Mouse (Mus musculus) stomach, embryonic 16.5 days (tissue): ENCODE data around the gene Igfbpl1. TPM values are rescaled to one million over a fixed set of nuclear protein-coding genes. Genes with fewer than 3 reads are reported as not detected.

ENCODE experiments used
- ATAC-seq: fragments of 200-750 bp; cut with Nextera tagmentation; 2 replicates; pipeline ENCODE4 v1.8.0; 2017; ENCODE audit warnings: moderate number of reproducible peaks, moderate TSS enrichment; ENCODE audit not compliant: insufficient read depth, low FRiP score
- H3K27ac ChIP-seq: fragments of 300-500 bp; sonication (generic); 2 replicates; pipeline ENCODE4 v1.5.1; 2014; ENCODE audit warnings: low read length
- H3K27me3 ChIP-seq: fragments of 300-500 bp; sonication (generic); 2 replicates; pipeline ENCODE4 v1.6.1; 2014; ENCODE audit warnings: low read length, control low read depth, mixed read lengths; ENCODE audit not compliant: control insufficient read depth, insufficient read depth
- H3K36me3 ChIP-seq: fragments of 300-500 bp; sonication (generic); 2 replicates; pipeline ENCODE4 v1.6.1; 2014; ENCODE audit warnings: low read length; ENCODE audit not compliant: control insufficient read depth, insufficient read depth
- H3K4me1 ChIP-seq: fragments of 300-500 bp; sonication (generic); 2 replicates; pipeline ENCODE4 v1.6.1; 2014; ENCODE audit warnings: low read length, control low read depth, mixed read lengths; ENCODE audit not compliant: control insufficient read depth, insufficient read depth
- H3K4me2 ChIP-seq: fragments of 300-500 bp; sonication (generic); 2 replicates; pipeline ENCODE4 v1.6.1; 2014; ENCODE audit warnings: low read depth, low read length, mixed read lengths
- H3K4me3 ChIP-seq: fragments of 300-500 bp; sonication (generic); replicated peaks from 2 replicates; pipeline ENCODE4 v1.5.1; 2014; ENCODE audit warnings: mild to moderate bottlenecking, low read length
- H3K9ac ChIP-seq: fragments of 300-500 bp; sonication (generic); 2 replicates; pipeline ENCODE4 v1.6.1; 2014; ENCODE audit warnings: low read length
- H3K9me3 ChIP-seq: fragments of 300-500 bp; sonication (generic); replicated peaks from 2 replicates; pipeline ENCODE4 v1.6.1; 2016; ENCODE audit warnings: low read length, control low read depth; ENCODE audit not compliant: control insufficient read depth
- WGBS: fragments of 180-500 bp; shearing (Covaris S2); extraction: QIAGEN DNeasy Blood & Tissue Kit; methylation state at CpG from one replicate; pipeline ENCODE4 v1.1.7; 2014; 5-methylcytosine and 5-hydroxymethylcytosine counted together
- polyA plus RNA-seq: library from polyadenylated mRNA; unstranded; fragments of >200 nt; fragmentation: Nextera tagmentation; extraction: Ambion mirVana; gene quantifications from 2 replicates; pipeline ENCODE4 v1.2.1, GENCODE M21; 2015

Igfbpl1 gene
- polyA plus RNA-seq, 1 experiment from 2014 or later, result 0.46 TPM

DNA sequence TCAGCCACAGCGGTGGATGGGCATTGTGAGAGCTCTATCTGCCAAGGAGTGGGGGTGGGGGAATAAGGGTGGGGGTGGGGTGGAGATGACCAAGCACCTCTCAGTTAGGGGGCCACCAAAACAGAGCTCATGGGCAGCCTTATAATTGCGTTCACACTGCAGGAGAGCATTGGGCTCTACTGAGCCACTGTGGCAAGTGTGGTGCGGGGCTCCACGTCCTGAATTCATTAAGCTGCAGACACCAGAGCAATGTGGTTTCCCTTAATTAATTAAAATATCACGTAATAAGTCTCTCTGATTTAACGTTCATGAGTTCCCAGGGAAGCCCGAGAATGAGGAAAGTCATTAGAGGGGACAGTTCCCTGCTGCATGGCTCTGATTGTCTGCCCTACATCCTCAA is 18.7 kb downstream of the Igfbpl1 start:
- H3K4me1 ChIP-seq, result no peaks in the 10 kb centered on the region
- H3K4me3 ChIP-seq, result no peak overlapping the region
- H3K36me3 ChIP-seq, result peaks cover 4% of the 10 kb centered on the region; the same call in 1 of the 2 replicates
- H3K9ac ChIP-seq, result no peak overlapping the region
- WGBS, result 59% methylated on average over 7 of the region's 7 CpGs
- H3K9me3 ChIP-seq, result no peaks in the 10 kb centered on the region
- H3K27me3 ChIP-seq, result no peaks in the 10 kb centered on the region
- no peak for ATAC-seq
- no peak overlapping the region for H3K4me2 ChIP-seq
- no peak overlapping the region for H3K27ac ChIP-seq

DNA sequence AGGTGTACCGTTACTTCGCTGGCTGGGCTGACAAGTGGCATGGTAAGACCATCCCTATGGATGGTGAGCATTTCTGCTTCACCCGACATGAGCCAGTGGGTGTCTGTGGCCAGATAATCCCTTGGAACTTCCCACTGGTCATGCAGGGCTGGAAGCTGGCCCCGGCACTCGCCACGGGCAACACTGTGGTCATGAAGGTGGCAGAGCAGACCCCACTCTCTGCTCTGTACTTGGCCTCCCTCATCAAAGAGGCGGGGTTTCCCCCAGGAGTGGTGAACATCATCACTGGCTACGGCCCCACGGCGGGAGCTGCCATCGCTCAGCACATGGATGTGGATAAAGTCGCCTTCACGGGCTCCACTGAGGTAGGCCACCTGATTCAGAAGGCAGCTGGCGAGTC is 23.8 kb downstream of the Igfbpl1 start:
- Histone ChIP-seq H3K9ac (no peak overlapping the region), H3K4me3 (no peak overlapping the region), H3K27ac (no peak overlapping the region), H3K36me3 (peaks cover 7% of the 10 kb centered on the region; the same call in 1 of the 2 replicates), H3K4me2 (no peak overlapping the region), H3K27me3 (no peaks in the 10 kb centered on the region), H3K9me3 (no peaks in the 10 kb centered on the region), H3K4me1 (no peaks in the 10 kb centered on the region)
- ATAC-seq, result no peak
- WGBS, result 95% methylated on average over 14 of the region's 14 CpGs

DNA sequence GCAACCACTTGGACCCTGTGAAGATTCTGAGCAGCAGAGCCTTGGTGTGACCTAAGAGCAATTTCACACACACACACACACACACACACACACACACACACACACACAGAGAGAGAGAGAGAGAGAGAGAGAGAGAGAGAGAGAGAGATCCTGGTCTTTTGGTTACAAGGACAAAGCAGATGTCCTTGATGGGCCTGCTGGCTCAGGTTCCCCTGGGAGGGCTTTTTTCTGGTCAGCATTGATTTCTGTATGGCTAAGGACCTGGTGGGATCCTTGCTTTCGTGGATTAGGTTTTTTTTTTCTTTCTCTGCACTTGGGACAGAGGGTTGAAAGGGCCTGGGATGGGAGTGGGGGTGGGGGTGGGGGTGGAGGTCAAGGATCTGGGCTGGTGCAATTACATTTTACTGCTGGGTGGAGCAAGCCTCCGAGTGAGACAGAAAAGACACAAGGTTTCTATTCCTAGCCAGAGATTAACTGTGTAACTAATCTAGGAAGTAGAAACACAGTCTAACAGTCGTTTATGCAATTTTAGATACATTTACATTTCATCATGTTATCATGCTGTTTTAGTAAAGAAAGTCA is 26.7 kb downstream of the Igfbpl1 start:
- Histone ChIP-seq H3K4me3 (no peak overlapping the region), H3K9me3 (no peaks in the 10 kb centered on the region), H3K27ac (0 out of 2 replicates have a peak overlapping the region, but pooled peaks have one; percentile 42), H3K4me2 (peak overlapping the region; percentile 12), H3K4me1 (peaks cover 17% of the 10 kb centered on the region), H3K27me3 (no peaks in the 10 kb centered on the region), H3K36me3 (peaks cover 7% of the 10 kb centered on the region; the same call in 1 of the 2 replicates), H3K9ac (no peak overlapping the region)
- ATAC-seq, result no peak
- 29% methylated on average over 3 of the region's 3 CpGs for WGBS

GRCm38 (mm10) chr4:45798964-45799363 is 27.8 kb downstream of the Igfbpl1 start, which contains the start of gene Aldh1b1:
TSS of gene Aldh1b1 (plus strand) at chr4:45799022.
- H3K27ac ChIP-seq, result 0 out of 2 replicates have a peak within 1 kb of the TSS, but pooled peaks have one; percentile 42
- 1% methylated on average over 26 of the region's 26 CpGs for WGBS

GRCm38 (mm10) chr4:45796760-45797159 is 30.0 kb downstream of the Igfbpl1 start:
- no peaks in the 10 kb centered on the region for H3K9me3 ChIP-seq
- 46% methylated on average over 5 of the region's 5 CpGs for WGBS
- H3K4me1 ChIP-seq, result peaks cover 17% of the 10 kb centered on the region
- no peak for ATAC-seq
- no peak overlapping the region for H3K4me2 ChIP-seq
- H3K27ac ChIP-seq, result peak overlapping the region; percentile 69
- H3K27me3 ChIP-seq, result no peaks in the 10 kb centered on the region
- no peak overlapping the region for H3K9ac ChIP-seq
- H3K4me3 ChIP-seq, result no peak overlapping the region
- no peaks in the 10 kb centered on the region for H3K36me3 ChIP-seq

More at GRCm38 (mm10) chr4:45798964-45799363, 27.8 kb downstream of the Igfbpl1 start, which contains the start of gene Aldh1b1:
- no peaks in the 10 kb centered on the region for H3K9me3 ChIP-seq
- H3K9ac ChIP-seq, result peak within 1 kb of the TSS; percentile 73
- peak within 1 kb of the TSS; percentile 57 for H3K4me3 ChIP-seq
- no peaks in the 10 kb centered on the region for H3K27me3 ChIP-seq
- H3K4me1 ChIP-seq, result peaks cover 17% of the 10 kb centered on the region
- peaks cover 7% of the 10 kb centered on the region; the same call in 1 of the 2 replicates for H3K36me3 ChIP-seq
- ATAC-seq, result peak; percentile 78
- H3K4me2 ChIP-seq, result peak within 1 kb of the TSS; percentile 84

DNA sequence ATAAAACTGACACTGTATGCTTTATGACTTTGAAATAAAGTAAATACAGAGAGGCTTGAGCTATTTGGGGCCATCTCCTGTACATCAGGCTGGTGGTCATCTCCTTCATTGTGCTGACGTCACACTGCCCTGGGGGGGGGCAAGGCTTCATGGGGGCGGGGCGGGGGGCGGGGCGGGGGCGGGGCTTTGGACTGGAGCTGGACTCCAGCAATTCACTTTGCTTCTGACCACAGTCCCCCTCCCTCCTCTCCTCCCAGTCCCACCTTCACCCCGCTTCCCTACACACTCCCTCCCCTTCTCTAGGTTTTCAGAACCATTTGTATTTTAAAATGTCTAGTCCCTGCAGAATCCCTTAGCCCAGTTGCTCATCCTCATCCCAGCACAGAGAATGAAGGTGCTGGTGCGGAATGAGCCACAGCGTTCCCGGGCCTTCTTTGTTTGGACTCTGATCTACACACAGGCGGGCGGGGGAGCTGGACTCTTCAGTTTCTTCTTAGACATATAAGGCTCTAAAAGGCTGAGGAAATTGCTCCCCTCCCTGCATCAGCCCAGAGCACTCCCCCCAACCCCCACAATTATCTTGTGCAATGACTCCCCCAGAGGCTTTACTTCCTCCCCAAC is 31.4 kb downstream of the Igfbpl1 start:
- 3% methylated on average over 12 of the region's 12 CpGs for WGBS
- ATAC-seq, result peak; percentile 69
- H3K4me3 ChIP-seq, result peak overlapping the region; percentile 39
- no peaks in the 10 kb centered on the region for H3K27me3 ChIP-seq
- H3K4me2 ChIP-seq, result peak overlapping the region; percentile 67
- H3K27ac ChIP-seq, result peak overlapping the region; percentile 86
- H3K4me1 ChIP-seq, result peaks cover 17% of the 10 kb centered on the region
- no peaks in the 10 kb centered on the region for H3K36me3 ChIP-seq
- no peaks in the 10 kb centered on the region for H3K9me3 ChIP-seq
- H3K9ac ChIP-seq, result peak overlapping the region; percentile 58

DNA sequence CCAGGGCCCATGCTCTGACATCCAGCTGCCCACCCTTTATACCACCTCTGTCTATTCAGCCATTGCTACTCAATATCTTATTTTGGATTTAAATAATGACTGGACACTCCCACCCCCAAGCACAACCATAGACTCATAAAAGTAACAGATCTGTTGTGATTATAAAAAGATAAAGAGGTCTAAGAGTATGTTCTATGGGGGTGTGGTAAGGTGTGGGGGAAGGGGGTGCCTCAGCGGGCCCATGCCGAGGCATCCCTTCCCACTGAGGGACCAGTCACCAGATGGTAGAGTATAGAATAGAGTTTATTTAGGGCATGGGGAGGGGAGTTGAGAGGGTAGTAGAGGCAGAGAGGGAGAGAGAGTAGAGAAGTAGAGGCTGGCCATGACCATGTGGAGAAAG is 36.7 kb downstream of the Igfbpl1 start:
- Histone ChIP-seq H3K27ac (no peak overlapping the region), H3K27me3 (no peaks in the 10 kb centered on the region), H3K4me3 (no peak overlapping the region), H3K9me3 (no peaks in the 10 kb centered on the region), H3K4me1 (no peaks in the 10 kb centered on the region), H3K9ac (no peak overlapping the region), H3K4me2 (no peak overlapping the region), H3K36me3 (no peaks in the 10 kb centered on the region)
- 0 out of 2 replicates have a peak, but pooled peaks have one; percentile 11 for ATAC-seq
- 73% methylated on average over 2 of the region's 2 CpGs for WGBS

- 51% methylated on average over 13 of the region's 13 CpGs for whole genome bisulfite sequencing
- no peak overlapping the region for H3K9ac ChIP-seq
- H3K27me3 ChIP-seq, result no peaks in the 10 kb centered on the region
- H3K9me3 ChIP-seq, result no peaks in the 10 kb centered on the region
- H3K4me1 ChIP-seq, result no peaks in the 10 kb centered on the region
- H3K4me3 ChIP-seq, result no peak overlapping the region
- H3K36me3 ChIP-seq, result no peaks in the 10 kb centered on the region
- no peak overlapping the region for H3K4me2 ChIP-seq
- H3K27ac ChIP-seq, result 0 out of 2 replicates have a peak overlapping the region, but pooled peaks have one; percentile 29
- ATAC-seq, result peak; percentile 65; the same call in 1 of the 2 replicates
Measured at GRCm38 (mm10) chr4:45789263-45789958, 37.3 kb downstream of the Igfbpl1 start.
